Mouse (Mus musculus): ENCODE results near the gene Gm16253. TPM values are rescaled to one million over a fixed set of nuclear protein-coding genes. Genes with fewer than 3 reads are reported as not detected.

Gene Gm16253
- polyA plus RNA-seq, 1 experiment, result not detected

DNA sequence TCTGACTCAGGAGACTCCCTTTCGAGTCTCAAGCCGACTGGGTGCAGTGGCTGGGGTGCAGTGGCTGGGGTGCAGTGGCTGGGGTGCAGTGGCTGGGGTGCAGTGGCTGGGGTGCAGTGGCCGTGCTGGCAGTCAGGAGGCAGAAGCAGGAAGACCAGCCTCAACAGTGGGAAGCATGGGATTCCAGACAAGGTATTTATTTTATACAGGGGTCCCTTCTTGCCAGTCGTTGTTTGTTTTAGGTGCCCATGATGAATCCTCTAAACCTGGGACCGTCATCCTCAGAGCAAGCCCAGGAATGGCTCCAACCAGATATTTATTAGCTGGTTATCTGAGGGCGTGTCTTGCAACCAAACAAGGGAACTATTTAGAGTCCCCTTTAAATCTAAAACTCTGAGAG, 23.2 kb upstream of the Gm16253 start:
- no peak for TF ChIP-seq GATA1 (IDR thresholded peaks at IDR 0.05; ENCODE audit: low read length)

DNA sequence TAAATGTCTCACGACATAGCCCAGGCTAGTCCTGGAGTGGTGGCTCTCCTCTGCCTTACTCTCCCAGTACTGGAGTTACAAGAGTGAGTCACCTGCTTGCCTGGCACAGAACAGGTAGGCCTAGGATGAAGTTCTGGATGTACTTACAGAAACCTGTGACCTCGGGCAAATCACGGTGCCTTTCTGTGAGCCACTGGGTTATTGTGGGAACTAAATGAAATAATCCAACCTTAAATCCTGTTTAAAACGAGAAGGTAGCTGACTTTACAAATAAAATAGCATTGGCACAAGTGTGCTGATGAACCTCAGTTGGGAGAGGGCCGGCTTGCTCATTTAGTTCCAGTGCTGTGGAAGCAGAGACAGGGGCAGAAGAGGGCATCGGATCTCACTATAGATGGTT, 22.5 kb upstream of the Gm16253 start:
- no peak for TF ChIP-seq GATA1 (IDR thresholded peaks at IDR 0.05; ENCODE audit: low read length)

DNA sequence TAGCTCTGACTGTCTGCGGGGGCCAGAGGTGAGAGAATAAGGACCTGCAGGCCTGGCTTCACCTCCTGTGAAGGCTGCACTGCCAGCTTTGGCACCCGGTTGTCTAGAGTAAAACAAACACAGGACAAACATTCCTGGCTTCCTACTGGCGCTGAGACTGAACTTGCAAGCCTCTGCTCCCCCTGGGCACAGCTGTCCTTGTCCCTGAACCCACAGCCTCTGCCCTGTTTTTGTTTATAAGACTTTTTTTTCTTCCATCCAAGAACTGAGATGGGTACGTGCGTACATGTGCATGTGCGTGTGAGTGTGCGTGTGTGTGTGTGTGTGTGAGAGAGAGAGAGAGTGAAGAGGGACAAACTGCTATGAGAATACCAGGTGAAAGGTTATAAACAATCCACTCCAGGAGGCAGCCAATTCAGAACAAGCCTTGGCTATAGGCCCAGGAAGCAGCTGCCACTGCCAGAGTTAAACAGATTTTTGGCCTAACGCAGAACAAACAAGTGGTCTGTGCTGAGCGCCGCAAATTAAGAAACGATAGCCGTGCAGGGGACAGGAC, 21.7 kb upstream of the Gm16253 start:
- no peak for TF ChIP-seq GATA1 (IDR thresholded peaks at IDR 0.05; ENCODE audit: low read length)

DNA sequence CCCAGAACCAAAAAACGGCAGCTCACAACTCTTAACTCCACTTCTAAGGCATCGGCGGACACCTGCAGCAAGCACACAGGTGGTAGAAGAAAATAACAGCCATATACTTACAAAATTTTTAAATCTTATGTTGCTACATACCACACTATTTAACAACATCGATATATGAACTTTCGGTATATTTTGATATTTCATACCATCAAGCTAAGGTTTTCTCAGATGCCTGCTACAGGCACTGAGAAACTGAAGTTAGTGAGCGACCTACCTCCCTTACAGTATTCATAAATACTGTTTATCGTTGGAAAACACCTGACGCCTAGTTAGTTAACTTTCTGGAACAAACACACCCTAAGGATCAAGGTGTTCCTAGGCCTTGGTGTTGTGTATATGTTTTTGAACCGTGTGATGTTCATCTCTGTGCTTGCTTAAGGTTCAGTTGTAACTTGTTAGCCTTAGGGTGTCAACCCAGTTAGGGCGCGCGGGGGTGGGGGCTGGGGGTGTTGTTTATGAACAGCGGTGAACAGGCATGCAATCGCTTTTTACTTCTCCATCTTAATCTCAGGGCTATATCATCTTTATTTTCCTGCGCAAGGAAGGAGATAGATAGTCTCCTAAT, 20.7 kb upstream of the Gm16253 start:
- TF ChIP-seq GATA1 (IDR thresholded peaks at IDR 0.05; ENCODE audit: low read length), result no peak

DNA sequence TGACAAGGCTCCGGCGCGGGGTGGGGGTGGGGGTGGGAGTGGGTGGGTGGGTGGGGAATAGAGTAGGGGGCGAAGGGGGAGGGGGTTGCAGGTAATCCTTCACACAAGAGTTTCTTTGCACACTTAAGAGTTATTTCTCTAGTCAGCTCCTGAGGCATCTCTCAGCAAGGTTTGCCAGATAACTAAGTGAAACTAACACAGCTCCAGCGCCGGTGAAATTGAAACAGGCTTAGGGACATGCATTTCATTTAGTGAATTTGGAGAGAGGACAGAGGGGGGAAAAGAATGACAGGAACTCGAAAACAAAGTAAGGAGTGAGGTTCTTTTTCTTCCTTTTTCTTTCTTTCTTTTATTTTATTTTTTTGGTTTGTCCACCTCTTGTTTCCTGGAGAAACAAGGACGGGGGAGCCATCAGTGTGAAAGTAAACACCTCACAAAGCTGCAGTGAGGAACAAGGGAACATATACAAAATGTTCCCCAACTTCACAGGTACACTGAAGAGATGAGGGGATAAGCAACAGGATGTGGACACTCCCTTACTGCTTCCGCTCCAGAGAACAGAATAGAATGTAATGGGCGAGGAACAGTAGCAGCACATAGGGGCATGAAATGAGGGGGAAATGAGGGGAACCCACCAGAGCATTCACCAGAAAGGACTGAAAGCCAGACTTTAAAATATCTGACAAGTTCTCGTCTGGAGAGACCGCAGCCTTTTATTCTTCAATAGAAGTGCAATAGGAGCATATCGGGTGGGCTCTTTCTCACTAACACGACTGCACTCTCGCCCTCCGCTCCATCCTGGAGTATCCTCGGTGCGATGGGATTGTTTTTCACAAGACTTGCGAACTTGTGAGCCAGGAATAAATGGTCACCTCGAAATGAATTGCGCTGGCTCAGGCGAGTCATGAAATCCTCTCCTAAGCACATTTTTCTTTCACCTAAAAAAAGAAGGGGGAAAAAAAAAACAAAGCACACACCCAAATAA, 19.8 kb upstream of the Gm16253 start:
- no peak for TF ChIP-seq GATA1 (IDR thresholded peaks at IDR 0.05; ENCODE audit: low read length)

DNA sequence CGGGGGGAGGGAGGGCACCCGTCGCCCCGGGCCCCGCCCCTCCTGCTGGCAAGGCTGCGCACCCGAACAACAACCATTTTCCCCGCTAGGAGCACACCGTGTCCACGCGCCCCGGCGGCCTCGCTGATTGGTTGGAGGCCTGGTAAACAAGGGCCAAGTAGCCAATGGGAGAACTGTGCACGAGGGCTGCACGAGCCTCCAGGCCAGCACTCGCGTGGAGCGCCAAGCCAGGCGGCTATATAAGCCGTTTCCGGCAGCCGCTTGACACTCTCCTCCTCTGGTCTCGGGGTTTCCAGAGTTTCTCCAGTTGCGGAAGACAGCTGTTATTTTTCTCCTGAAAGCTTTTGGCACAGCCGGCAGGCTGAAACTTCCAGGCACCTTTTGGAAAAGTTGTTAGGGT, 19.1 kb upstream of the Gm16253 start, which contains the start of gene Txnip:
Gene Txnip (plus strand): TSS at position 264 of the 400 bp plus-strand sequence.
- no peak for TF ChIP-seq GATA1 (IDR thresholded peaks at IDR 0.05; ENCODE audit: low read length)

DNA sequence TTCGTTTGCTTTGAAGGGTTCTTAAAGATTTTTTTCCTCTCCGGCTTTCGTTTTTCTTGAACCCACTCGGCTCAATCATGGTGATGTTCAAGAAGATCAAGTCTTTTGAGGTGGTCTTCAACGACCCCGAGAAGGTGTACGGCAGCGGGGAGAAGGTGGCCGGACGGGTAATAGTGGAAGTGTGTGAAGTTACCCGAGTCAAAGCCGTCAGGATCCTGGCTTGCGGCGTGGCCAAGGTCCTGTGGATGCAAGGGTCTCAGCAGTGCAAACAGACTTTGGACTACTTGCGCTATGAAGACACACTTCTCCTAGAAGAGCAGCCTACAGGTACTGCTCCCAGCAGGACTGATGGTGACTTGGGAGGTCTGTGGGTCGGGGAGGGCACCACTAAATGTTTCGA, 18.6 kb upstream of the Gm16253 start:
- no peak for TF ChIP-seq GATA1 (IDR thresholded peaks at IDR 0.05; ENCODE audit: low read length)

DNA sequence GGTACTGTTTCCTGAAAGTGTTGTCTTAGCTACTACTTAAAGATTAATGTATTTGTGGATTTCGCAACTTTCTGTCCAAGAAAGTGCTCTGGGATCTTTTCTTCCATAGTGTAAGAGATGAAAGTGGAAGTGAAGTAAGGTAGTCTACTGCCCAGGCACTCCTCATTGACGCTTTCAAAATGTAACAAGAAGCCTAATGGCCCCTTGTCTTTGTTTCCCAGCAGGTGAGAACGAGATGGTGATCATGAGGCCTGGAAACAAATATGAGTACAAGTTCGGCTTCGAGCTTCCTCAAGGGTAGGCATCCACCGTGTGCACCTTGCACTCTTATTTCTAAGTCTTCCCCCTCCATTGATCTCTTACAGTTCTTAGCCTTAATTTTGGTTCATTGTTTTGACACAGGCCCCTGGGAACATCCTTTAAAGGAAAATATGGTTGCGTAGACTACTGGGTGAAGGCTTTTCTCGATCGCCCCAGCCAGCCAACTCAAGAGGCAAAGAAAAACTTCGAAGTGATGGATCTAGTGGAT, 18.1 kb upstream of the Gm16253 start:
- no peak for TF ChIP-seq GATA1 (IDR thresholded peaks at IDR 0.05; ENCODE audit: low read length)

DNA sequence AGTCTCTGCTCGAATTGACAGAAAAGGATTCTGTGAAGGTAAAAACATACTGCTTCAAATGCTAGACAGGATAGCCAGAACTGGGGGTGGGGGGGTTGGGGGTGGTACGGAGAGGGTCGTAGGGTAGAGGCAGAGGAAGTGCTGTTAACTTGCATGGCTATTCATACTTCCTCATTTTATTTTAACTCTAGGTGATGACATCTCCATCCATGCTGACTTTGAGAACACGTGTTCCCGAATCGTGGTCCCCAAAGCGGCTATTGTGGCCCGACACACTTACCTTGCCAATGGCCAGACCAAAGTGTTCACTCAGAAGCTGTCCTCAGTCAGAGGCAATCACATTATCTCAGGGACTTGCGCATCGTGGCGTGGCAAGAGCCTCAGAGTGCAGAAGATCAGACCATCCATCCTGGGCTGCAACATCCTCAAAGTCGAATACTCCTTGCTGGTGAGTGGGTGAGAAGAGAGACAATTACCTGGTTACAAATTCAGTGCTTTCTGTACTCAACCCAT, 17.3 kb upstream of the Gm16253 start:
- TF ChIP-seq GATA1 (IDR thresholded peaks at IDR 0.05; ENCODE audit: low read length), result no peak

DNA sequence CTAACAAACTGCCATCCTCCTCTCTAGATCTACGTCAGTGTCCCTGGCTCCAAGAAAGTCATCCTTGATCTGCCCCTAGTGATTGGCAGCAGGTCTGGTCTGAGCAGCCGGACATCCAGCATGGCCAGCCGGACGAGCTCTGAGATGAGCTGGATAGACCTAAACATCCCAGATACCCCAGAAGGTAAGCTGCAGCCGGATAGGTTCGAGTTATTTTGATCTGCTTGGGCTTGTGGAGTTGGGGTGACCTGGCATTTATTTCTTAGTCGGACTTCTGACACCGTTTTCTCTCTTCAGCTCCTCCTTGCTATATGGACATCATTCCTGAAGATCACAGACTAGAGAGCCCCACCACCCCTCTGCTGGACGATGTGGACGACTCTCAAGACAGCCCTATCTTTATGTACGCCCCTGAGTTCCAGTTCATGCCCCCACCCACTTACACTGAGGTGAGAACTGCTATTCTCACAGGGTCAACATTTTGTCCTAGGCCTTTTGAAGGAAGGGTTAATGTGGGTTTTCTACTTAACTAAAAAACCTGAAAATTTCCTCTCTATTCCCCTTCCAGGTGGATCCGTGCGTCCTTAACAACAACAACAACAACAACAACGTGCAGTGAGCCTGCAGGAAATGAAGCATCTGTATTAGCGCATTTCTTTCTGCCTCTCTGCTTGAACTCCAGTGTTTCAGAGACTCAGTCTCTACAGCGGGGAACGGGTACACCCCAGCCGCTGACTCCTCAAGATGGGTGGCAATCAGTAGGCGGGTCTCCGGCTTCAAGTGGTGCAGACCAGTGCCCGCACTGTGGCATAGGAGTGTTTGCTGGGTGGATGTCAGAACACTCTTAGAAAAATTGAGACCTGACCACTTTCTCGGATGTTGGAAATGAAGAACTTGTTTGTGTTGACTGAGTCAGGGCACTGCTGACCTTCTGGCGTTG, 16.6 kb upstream of the Gm16253 start:
- TF ChIP-seq GATA1 (IDR thresholded peaks at IDR 0.05; ENCODE audit: low read length), result no peak

DNA sequence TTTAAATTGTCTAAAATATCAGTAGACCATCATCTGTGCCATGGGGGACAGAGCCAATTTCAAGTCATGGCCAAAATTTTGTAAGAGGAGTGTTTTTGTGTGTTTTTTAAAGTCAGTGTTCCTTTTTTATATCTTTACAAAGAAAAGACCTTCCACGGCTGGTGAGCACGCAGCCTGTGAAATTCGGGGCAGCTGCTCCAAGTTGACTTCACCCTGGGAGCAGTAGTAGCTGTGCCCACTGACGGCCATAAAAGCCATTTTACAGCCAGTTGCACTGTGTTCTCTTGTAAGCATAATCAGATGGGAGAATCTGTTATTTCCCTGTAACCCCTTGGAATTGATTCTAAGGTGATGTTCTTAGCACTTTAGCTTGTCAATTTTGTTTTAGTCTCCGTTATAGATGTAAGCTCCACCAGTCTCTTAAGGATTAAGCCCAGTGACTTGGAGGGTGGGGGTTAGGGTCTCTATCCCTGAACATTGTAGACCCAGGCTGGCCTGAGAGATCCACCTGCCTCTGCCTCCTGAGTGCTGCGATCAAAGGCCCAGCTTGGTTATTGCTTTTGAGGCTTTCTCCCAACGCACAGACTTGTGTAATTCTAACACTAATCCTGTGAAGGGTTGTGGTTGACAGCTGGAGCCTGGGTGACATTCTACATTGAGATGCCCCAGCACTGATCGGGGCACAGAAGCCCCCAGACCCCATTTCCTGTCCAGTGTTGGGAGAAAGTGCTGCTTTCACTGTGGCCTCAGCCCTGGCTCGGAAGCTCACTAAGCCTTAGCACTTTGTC, 15.7 kb upstream of the Gm16253 start:
- no peak for TF ChIP-seq GATA1 (IDR thresholded peaks at IDR 0.05; ENCODE audit: low read length)

DNA sequence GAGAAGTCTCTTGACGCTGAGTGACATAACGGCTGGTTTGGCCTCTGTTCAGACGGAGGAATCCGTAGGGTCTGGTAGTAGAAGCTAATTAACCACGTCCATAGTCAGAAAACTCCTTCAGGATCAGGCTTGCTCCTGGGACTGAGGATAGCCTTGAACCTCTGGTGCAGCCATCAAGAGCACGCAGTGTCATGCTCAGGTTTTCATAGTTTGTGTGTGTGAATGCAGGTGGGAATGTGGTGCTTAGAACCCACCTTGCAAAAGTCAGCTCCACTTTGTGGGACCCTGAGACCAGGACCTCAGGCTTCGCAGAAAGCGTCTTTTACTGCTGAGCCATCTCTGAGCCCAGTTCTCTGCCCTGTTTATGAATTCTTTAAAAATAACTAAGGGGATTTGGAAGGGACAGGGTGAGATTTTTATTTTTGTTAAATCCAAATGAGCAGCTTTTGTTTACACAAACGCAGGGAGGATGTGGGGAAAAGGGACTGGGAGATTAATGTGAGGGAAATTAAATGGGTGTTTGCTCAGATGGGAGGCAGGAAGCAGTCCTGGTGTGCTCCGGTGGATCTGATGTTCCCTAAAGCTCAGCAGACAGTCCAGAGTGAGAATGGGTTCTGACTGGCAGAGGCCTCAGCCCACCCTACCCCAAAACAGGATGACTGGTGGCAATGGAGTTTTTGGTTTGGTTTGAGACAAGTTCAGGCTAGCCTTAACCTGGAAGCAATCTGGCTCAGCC, 14.7 kb upstream of the Gm16253 start:
- TF ChIP-seq GATA1 (IDR thresholded peaks at IDR 0.05; ENCODE audit: low read length), result no peak

DNA sequence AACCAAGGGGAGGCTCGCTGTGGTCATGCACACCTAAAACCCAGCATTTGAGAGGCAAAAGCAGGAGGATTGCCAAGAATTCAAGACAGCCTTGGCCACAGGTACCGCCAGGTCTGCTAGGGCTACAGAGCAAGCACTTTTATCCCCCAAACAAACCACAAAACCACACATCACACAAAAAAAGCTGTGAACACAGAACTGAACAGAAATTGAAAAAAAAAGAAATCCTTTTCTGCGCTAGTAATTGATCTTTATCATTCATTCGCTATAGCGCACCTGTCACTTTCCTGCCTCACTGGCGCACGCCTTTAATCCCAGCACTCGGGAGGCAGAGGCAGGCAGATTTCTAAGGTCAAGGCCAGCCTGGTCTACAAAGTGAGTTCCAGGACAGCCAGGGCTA, 13.5 kb upstream of the Gm16253 start:
- TF ChIP-seq GATA1 (IDR thresholded peaks at IDR 0.05; ENCODE audit: low read length), result no peak

All from G1E-ER4 (cell line).